Mouse (Mus musculus): ENCODE data around the gene Ahdc1.

DNA sequence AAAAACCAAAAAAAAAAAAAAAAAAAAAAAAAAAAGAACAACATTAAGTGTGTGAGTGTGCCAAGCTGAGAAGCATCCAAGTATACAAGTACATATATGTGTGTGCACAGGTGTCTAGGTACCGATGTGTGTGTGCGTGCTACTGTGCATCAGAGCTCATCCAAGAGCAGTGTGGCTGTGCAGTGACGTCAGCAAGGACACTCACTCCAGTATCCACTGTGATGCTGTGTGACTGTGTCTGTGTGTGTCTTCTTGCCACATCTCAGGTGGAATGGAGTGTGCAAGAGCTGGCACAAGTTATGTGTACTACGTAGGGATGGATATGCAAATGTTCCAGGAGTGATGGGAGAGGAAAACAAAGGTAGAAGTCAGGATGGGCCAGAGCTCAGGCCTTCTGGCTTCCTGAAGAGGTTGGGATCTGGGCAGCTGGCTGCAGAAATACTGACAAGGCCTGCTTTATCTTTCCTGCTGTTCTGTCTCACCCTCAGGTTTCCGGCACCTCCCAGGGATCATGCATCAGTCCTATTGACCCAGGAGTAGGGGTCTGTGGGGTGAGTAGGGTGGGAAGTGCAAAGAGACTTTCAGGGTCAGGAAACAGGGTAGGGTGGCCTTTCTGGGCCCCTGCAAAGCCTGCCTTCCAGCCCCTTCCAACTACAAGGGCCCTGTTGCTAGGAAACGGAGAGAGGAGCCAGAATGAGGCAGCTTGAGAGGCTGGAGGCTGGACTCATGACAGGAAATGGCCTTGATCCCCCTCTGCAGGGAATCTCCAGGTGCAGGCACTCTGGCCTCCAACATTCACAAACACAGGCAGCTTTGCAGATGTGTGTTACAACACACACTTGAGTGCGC is 27.2 kb upstream of the Ahdc1 start:
- TF ChIP-seq CTCF (IDR thresholded peaks at IDR 0.05; ENCODE audit: low read depth) (no peak), EP300 (IDR thresholded peaks at IDR 0.05; ENCODE audit: low read depth) (no peak)

All from liver, embryonic 14.5 days (tissue).